Mouse (Mus musculus) testis, postnatal 10 days (tissue): ENCODE data around the gene Btbd2.
"Not testable (repeated sequence)": the region's sequence is repeated elsewhere in the genome, so short reads cannot be mapped to it uniquely, and the experiment has no call there.

ENCODE experiments used
- DNase-seq: peaks from one replicate; pipeline ENCODE4 v3.0.0; 2021; ENCODE audit warnings: low spot score

Gene Btbd2

GRCm38 (mm10) chr10:80669737-80670485 is 13.0 kb upstream of the Btbd2 start:
- DNase-seq: no peak

GRCm38 (mm10) chr10:80669018-80669417 is 12.1 kb upstream of the Btbd2 start:
- no peak for DNase-seq

- DNase-seq: no peak
These were observed 11.7 kb upstream of the Btbd2 start for GRCm38 (mm10) chr10:80668614-80669013.

- no peak for DNase-seq
These were observed 10.1 kb upstream of the Btbd2 start for GRCm38 (mm10) chr10:80666837-80667412.

GRCm38 (mm10) chr10:80665981-80666733 is 9.3 kb upstream of the Btbd2 start:
- no peak for DNase-seq

- DNase-seq: no peak
These were observed 8.6 kb upstream of the Btbd2 start for GRCm38 (mm10) chr10:80665459-80665858.

- peak; percentile 71 for DNase-seq
These were observed 8.1 kb upstream of the Btbd2 start for GRCm38 (mm10) chr10:80665016-80665380.

- DNase-seq: peak; percentile 82
These were observed 7.5 kb upstream of the Btbd2 start for GRCm38 (mm10) chr10:80664197-80665015.

- no peak for DNase-seq
These were observed 6.8 kb upstream of the Btbd2 start for GRCm38 (mm10) chr10:80663485-80664196.

- peak; percentile 80 for DNase-seq
These were observed 4.3 kb upstream of the Btbd2 start for GRCm38 (mm10) chr10:80661149-80661548.

GRCm38 (mm10) chr10:80659213-80659612 is 2.3 kb upstream of the Btbd2 start:
- DNase-seq: peak; percentile 87

- no peak for DNase-seq
These were observed 2.0 kb upstream of the Btbd2 start for GRCm38 (mm10) chr10:80658841-80659202.

GRCm38 (mm10) chr10:80658194-80658840 is 1.4 kb upstream of the Btbd2 start:
- DNase-seq: no peak

- DNase-seq: peak; percentile 100
These were observed 575 bp downstream of the Btbd2 start for GRCm38 (mm10) chr10:80656130-80656862.

GRCm38 (mm10) chr10:80655406-80656129 is 1.3 kb downstream of the Btbd2 start:
- no peak for DNase-seq

- DNase-seq: no peak
These were observed 2.0 kb downstream of the Btbd2 start for GRCm38 (mm10) chr10:80654866-80655265.

GRCm38 (mm10) chr10:80653156-80653720 is 3.6 kb downstream of the Btbd2 start:
- DNase-seq: no peak

- no peak for DNase-seq
These were observed 6.5 kb downstream of the Btbd2 start for GRCm38 (mm10) chr10:80650392-80650791.

- DNase-seq: not testable (repeated sequence)
These were observed 7.0 kb downstream of the Btbd2 start for GRCm38 (mm10) chr10:80649910-80650309.
